Mouse (Mus musculus) ES-Bruce4 (cell line): ENCODE measurements at regions not wholly inside any gene's neighbourhood (a gene's known extent, or its start where the extent isn't known, plus 50 kb on each side); places are given as distances from the start of the nearest gene placed in this dataset.

ENCODE experiments used
- CTCF ChIP-seq: IDR thresholded peaks from one replicate; pipeline ENCODE4 v1.8.1; 2011; ENCODE audit warnings: low read depth, low read length
- EP300 ChIP-seq: IDR thresholded peaks from 2 replicates; pipeline ENCODE4 v1.6.1; 2011; ENCODE audit warnings: low read depth, low read length; ENCODE audit not compliant: insufficient read depth

DNA sequence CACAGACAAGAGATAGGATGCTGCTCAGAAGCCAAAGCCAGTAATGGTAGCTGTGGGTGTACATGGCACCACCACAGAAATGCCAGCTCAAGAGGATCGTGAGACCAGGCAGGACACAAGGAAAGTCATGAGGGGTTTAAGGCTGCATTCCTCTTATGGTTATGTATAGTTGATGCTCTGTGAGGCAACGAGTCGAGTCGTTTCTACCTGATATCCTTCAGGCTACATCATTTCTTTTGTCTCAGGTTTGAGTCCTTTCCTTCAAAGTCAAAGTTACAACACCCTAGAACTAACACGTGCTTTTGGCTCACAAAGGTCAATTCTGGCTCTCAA is 317.8 kb downstream of the Sorl1 start:
- TF ChIP-seq EP300: no peak
- no peak for TF ChIP-seq CTCF
